Mouse (Mus musculus) MEL (cell line): ENCODE results near the gene Coa6. TPM values are rescaled to one million over a fixed set of nuclear protein-coding genes. Genes with fewer than 3 reads are reported as not detected.

Source experiments
- DNase-seq: peaks from one replicate; pipeline ENCODE4 v3.0.0; 2011; ENCODE audit warnings: low read depth, low spot score
- H3K27ac ChIP-seq: 2 replicates; pipeline ENCODE4 v1.5.1; 2012; ENCODE audit warnings: low read depth, mild to moderate bottlenecking, control low read depth, low read length, moderate library complexity; ENCODE audit not compliant: control insufficient read depth
- H3K27me3 ChIP-seq, 2 experiments: fragments of 150-350 bp in 1 of 2; sonication (generic) in 1 of 2; 2 replicates each; pipeline ENCODE4 v1.6.1; 2012; ENCODE audit warnings: low read length in 2 of 2, mild to moderate bottlenecking in 2 of 2, improper control_type of control experiment in 1 of 2, moderate library complexity in 1 of 2; ENCODE audit not compliant: insufficient read depth in 2 of 2, control insufficient read depth in 1 of 2
- H3K36me3 ChIP-seq, 2 experiments: 2 replicates each; pipeline ENCODE4 v1.6.1; 2012 to 2014; ENCODE audit warnings: low read length in 2 of 2, improper control_type of control experiment in 1 of 2, inconsistent platforms in 1 of 2, mild to moderate bottlenecking in 1 of 2; ENCODE audit not compliant: insufficient read depth in 2 of 2, control insufficient read depth in 1 of 2
- H3K4me1 ChIP-seq, 2 experiments: fragments of 150-350 bp in 1 of 2; sonication (generic) in 1 of 2; 2 replicates each; pipeline ENCODE4 v1.6.1; 2012; ENCODE audit warnings: low read length in 2 of 2, improper control_type of control experiment in 1 of 2, mild to moderate bottlenecking in 1 of 2; ENCODE audit not compliant: insufficient read depth in 2 of 2, control insufficient read depth in 1 of 2
- H3K4me3 ChIP-seq, 2 experiments: fragments of 150-350 bp in 1 of 2; sonication (generic) in 1 of 2; 2 replicates each; pipeline ENCODE4 v1.5.1; 2012; ENCODE audit warnings: low read depth in 2 of 2, low read length in 2 of 2, mild to moderate bottlenecking in 2 of 2, moderate library complexity in 2 of 2, control low read depth in 1 of 2, improper control_type of control experiment in 1 of 2; ENCODE audit not compliant: control insufficient read depth in 1 of 2, insufficient read depth in 1 of 2
- H3K79me2 ChIP-seq: 2 replicates; pipeline ENCODE4 v1.6.1; 2012; ENCODE audit warnings: mild to moderate bottlenecking, low read length, moderate library complexity; ENCODE audit not compliant: control insufficient read depth, poor library complexity, insufficient read depth
- H3K9ac ChIP-seq: 2 replicates; pipeline ENCODE4 v1.6.1; 2012; ENCODE audit warnings: low read depth, mild to moderate bottlenecking, control low read depth, low read length, moderate library complexity; ENCODE audit not compliant: control insufficient read depth, poor library complexity, severe bottlenecking
- H3K9me3 ChIP-seq: fragments of 150-350 bp; sonication (generic); replicated peaks from 2 replicates; pipeline ENCODE4 v1.6.1; 2012; ENCODE audit warnings: mild to moderate bottlenecking, low read length, improper control_type of control experiment, moderate library complexity; ENCODE audit not compliant: insufficient read depth
- BHLHE40 ChIP-seq: IDR thresholded peaks from 2 replicates; pipeline ENCODE4 v1.6.1; 2012; ENCODE audit warnings: low read depth, mild to moderate bottlenecking, inconsistent platforms, low read length, improper control_type of control experiment, borderline replicate concordance
- CHD1 ChIP-seq: IDR thresholded peaks from 2 replicates; pipeline ENCODE4 v1.6.1; 2012; ENCODE audit warnings: low read depth, mild to moderate bottlenecking, inconsistent platforms, low read length, improper control_type of control experiment
- CHD2 ChIP-seq: IDR thresholded peaks from 2 replicates; pipeline ENCODE4 v1.6.1; 2011; ENCODE audit warnings: low read length, improper control_type of control experiment
- CTCF ChIP-seq, 3 experiments: IDR thresholded peaks in 2 of 3; conservative IDR thresholded peaks in 1 of 3; 2 replicates each; pipeline ENCODE4 v1.5.1; 2011 to 2012; ENCODE audit warnings: low read length in 3 of 3, low read depth in 2 of 3, mild to moderate bottlenecking in 2 of 3, improper control_type of control experiment in 1 of 3, inconsistent platforms in 1 of 3, mixed read lengths in 1 of 3, moderate library complexity in 1 of 3; ENCODE audit not compliant: control insufficient read depth in 1 of 3, insufficient read depth in 1 of 3, poor library complexity in 1 of 3, severe bottlenecking in 1 of 3
- ELF1 ChIP-seq: IDR thresholded peaks from 2 replicates; pipeline ENCODE4 v1.6.1; 2014; ENCODE audit warnings: low read depth, mild to moderate bottlenecking, inconsistent platforms, low read length, improper control_type of control experiment, moderate library complexity
- EP300 ChIP-seq, 2 experiments: IDR thresholded peaks; 2 replicates each; pipeline ENCODE4 v1.6.1; 2011; ENCODE audit warnings: improper control_type of control experiment in 2 of 2, low read length in 2 of 2, low read depth in 1 of 2, mild to moderate bottlenecking in 1 of 2
- ETS1 ChIP-seq: IDR thresholded peaks from 2 replicates; pipeline ENCODE4 v1.6.1; 2012; ENCODE audit warnings: low read depth, mild to moderate bottlenecking, inconsistent platforms, low read length, improper control_type of control experiment, moderate library complexity
- GABPA ChIP-seq: IDR thresholded peaks from 2 replicates; pipeline ENCODE4 v1.6.1; 2012; ENCODE audit warnings: low read depth, mild to moderate bottlenecking, inconsistent platforms, low read length, improper control_type of control experiment, moderate library complexity
- GATA1 ChIP-seq: IDR thresholded peaks from 2 replicates; pipeline ENCODE4 v1.6.1; 2011; ENCODE audit warnings: low read depth, low read length, improper control_type of control experiment
- KAT2A ChIP-seq: conservative IDR thresholded peaks from 2 replicates; pipeline ENCODE4 v1.6.1; 2012; ENCODE audit warnings: low read depth, low read length, improper control_type of control experiment, inconsistent platforms
- MAX ChIP-seq: IDR thresholded peaks from 2 replicates; pipeline ENCODE4 v1.6.1; 2011; ENCODE audit warnings: low read length, improper control_type of control experiment
- MEF2A ChIP-seq: IDR thresholded peaks from 2 replicates; pipeline ENCODE4 v1.6.1; 2014; ENCODE audit warnings: low read depth, mild to moderate bottlenecking, inconsistent platforms, low read length, improper control_type of control experiment; ENCODE audit not compliant: poor library complexity, insufficient replicate concordance, severe bottlenecking; ENCODE audit errors: extremely low read depth
- MYB ChIP-seq: IDR thresholded peaks from 2 replicates; pipeline ENCODE4 v1.6.1; 2011; ENCODE audit warnings: mild to moderate bottlenecking, low read depth, low read length, improper control_type of control experiment
- MYC ChIP-seq: IDR thresholded peaks from 2 replicates; pipeline ENCODE4 v1.6.1; 2011; ENCODE audit warnings: low read depth, mild to moderate bottlenecking, low read length, improper control_type of control experiment, moderate library complexity
- NELFE ChIP-seq: IDR thresholded peaks from 2 replicates; pipeline ENCODE4 v1.6.1; 2011; ENCODE audit warnings: low read depth, low read length, improper control_type of control experiment
- NRF1 ChIP-seq: IDR thresholded peaks from 2 replicates; pipeline ENCODE4 v1.6.1; 2014; ENCODE audit warnings: low read depth, mild to moderate bottlenecking, inconsistent platforms, low read length, improper control_type of control experiment, moderate library complexity; ENCODE audit not compliant: poor library complexity, insufficient read depth, severe bottlenecking
- POLR2A ChIP-seq, 2 experiments: IDR thresholded peaks; 2 replicates each; pipeline ENCODE4 v1.6.1; 2011 to 2012; ENCODE audit warnings: low read length in 2 of 2, mild to moderate bottlenecking in 2 of 2, control low read depth in 1 of 2, improper control_type of control experiment in 1 of 2, low read depth in 1 of 2, moderate library complexity in 1 of 2; ENCODE audit not compliant: control insufficient read depth in 1 of 2, insufficient read depth in 1 of 2, poor library complexity in 1 of 2
- POLR2AphosphoS2 ChIP-seq: IDR thresholded peaks from 2 replicates; pipeline ENCODE4 v1.6.1; 2011; ENCODE audit warnings: low read length, improper control_type of control experiment
- POLR2AphosphoS5 ChIP-seq: IDR thresholded peaks from 2 replicates; pipeline ENCODE4 v1.6.1; 2012; ENCODE audit warnings: low read depth, borderline replicate concordance, mild to moderate bottlenecking, inconsistent platforms, low read length, moderate library complexity, mixed read lengths
- RAD21 ChIP-seq: IDR thresholded peaks from 2 replicates; pipeline ENCODE4 v1.6.1; 2011; ENCODE audit warnings: mild to moderate bottlenecking, low read depth, low read length, improper control_type of control experiment
- SMC3 ChIP-seq: IDR thresholded peaks from 2 replicates; pipeline ENCODE4 v1.6.1; 2011; ENCODE audit warnings: low read depth, low read length, improper control_type of control experiment
- TBP ChIP-seq: IDR thresholded peaks from 2 replicates; pipeline ENCODE4 v1.8.0; 2011; ENCODE audit warnings: low read depth, low read length, improper control_type of control experiment
- TCF12 ChIP-seq: IDR thresholded peaks from 2 replicates; pipeline ENCODE4 v1.6.1; 2014; ENCODE audit warnings: low read depth, mild to moderate bottlenecking, inconsistent platforms, low read length, improper control_type of control experiment, moderate library complexity
- USF2 ChIP-seq, 2 experiments: IDR thresholded peaks; 2 replicates each; pipeline ENCODE4 v1.6.1; 2011 to 2012; ENCODE audit warnings: improper control_type of control experiment in 2 of 2, low read length in 2 of 2, borderline replicate concordance in 1 of 2, inconsistent platforms in 1 of 2, low read depth in 1 of 2, mild to moderate bottlenecking in 1 of 2; ENCODE audit not compliant: insufficient read depth in 1 of 2
- ZKSCAN1 ChIP-seq: IDR thresholded peaks from 2 replicates; pipeline ENCODE4 v1.6.1; 2012; ENCODE audit warnings: low read depth, mild to moderate bottlenecking, inconsistent platforms, low read length, improper control_type of control experiment, moderate library complexity
- ZNF384 ChIP-seq: IDR thresholded peaks from 2 replicates; pipeline ENCODE4 v1.6.1; 2012; ENCODE audit warnings: low read depth, mild to moderate bottlenecking, inconsistent platforms, low read length, improper control_type of control experiment
- polyA plus RNA-seq, 2 experiments: library from polyadenylated mRNA; stranded (reverse) in 1 of 2; unstranded in 1 of 2; fragments of >175 nt in 1 of 2; fragments of >200 nt in 1 of 2; gene quantifications; 2 replicates each; pipeline versions ENCODE4 v1.2.1 to v1.2.4; 2012; ENCODE audit warnings: low replicate concordance in 2 of 2, low read depth in 1 of 2; ENCODE audit not compliant: insufficient read length in 2 of 2, insufficient read depth in 1 of 2, missing spikeins in 1 of 2
- total RNA-seq: library from RNA; depleted of rRNA; stranded (reverse); fragments of 300-350 nt; gene quantifications from 2 replicates; pipeline ENCODE4 v1.2.3, GENCODE M21; 2012

The Coa6 gene
- total and polyA plus RNA-seq, 3 experiments = 31.1 to 42.6 TPM; not detected in 1

- Histone ChIP-seq H3K4me3 (no peak overlapping the region), H3K27ac (no peak overlapping the region), H3K79me2 (no peaks in the 10 kb centered on the region), H3K36me3 (no peaks in the 10 kb centered on the region), H3K9me3 (no peaks in the 10 kb centered on the region), H3K4me1 (no peaks in the 10 kb centered on the region), H3K9ac (no peak overlapping the region), H3K27me3 (no peaks in the 10 kb centered on the region)
- DNase-seq = no peak
- TF ChIP-seq CHD1 (no peak), POLR2AphosphoS5 (no peak), ZKSCAN1 (no peak), MAX (no peak), NRF1 (no peak), POLR2AphosphoS2 (no peak), MYB (no peak), MEF2A (no peak), KAT2A (no peak), CHD2 (no peak), ETS1 (no peak), MYC (no peak), NELFE (no peak), ZNF384 (no peak), RAD21 (no peak), BHLHE40 (no peak), EP300 (IDR thresholded peaks at IDR 0.05; ENCODE audit: low read depth in 1 of 2, low read length in 2 of 2) (no peak), CTCF (IDR thresholded peaks at IDR 0.05 in 2 of 3, conservative IDR thresholded peaks at IDR 0.05 in 1 of 3; ENCODE audit: control insufficient read depth in 1 of 3, insufficient read depth in 1 of 3, low read depth in 2 of 3, low read length in 3 of 3, poor library complexity in 1 of 3, severe bottlenecking in 1 of 3) (no peak), GATA1 (no peak), TBP (no peak)
These were observed 26.9 kb upstream of the Coa6 start for GRCm38 (mm10) chr8:126395386-126395785.

GRCm38 (mm10) chr8:126395917-126396316 lies 26.4 kb upstream of the Coa6 start:
- no peaks in the 10 kb centered on the region for H3K9me3 ChIP-seq
- no peaks in the 10 kb centered on the region for H3K79me2 ChIP-seq
- no peak for DNase-seq
- H3K36me3 ChIP-seq = no peaks in the 10 kb centered on the region
- no peak overlapping the region for H3K4me3 ChIP-seq
- no peak for TF ChIP-seq TCF12
- no peak for TF ChIP-seq RAD21
- no peak for TF ChIP-seq GABPA
- no peak for TF ChIP-seq USF2 (IDR thresholded peaks at IDR 0.05; ENCODE audit: borderline replicate concordance in 1 of 2, insufficient read depth in 1 of 2, low read depth in 1 of 2, low read length in 2 of 2)
- no peak for TF ChIP-seq ELF1
- TF ChIP-seq GATA1 = no peak
- TF ChIP-seq POLR2A (IDR thresholded peaks at IDR 0.05; ENCODE audit: control insufficient read depth in 1 of 2, insufficient read depth in 1 of 2, low read depth in 1 of 2, low read length in 2 of 2, poor library complexity in 1 of 2) = no peak
- TF ChIP-seq SMC3 = no peak
- no peak for TF ChIP-seq MAX
- TF ChIP-seq CHD2 = no peak
- no peak for TF ChIP-seq MYC
- TF ChIP-seq NELFE = no peak
- no peak for TF ChIP-seq CTCF (IDR thresholded peaks at IDR 0.05 in 2 of 3, conservative IDR thresholded peaks at IDR 0.05 in 1 of 3; ENCODE audit: control insufficient read depth in 1 of 3, insufficient read depth in 1 of 3, low read depth in 2 of 3, low read length in 3 of 3, poor library complexity in 1 of 3, severe bottlenecking in 1 of 3)
- H3K27ac ChIP-seq = no peak overlapping the region
- H3K9ac ChIP-seq = no peak overlapping the region
- H3K4me1 ChIP-seq = no peaks in the 10 kb centered on the region
- H3K27me3 ChIP-seq = no peaks in the 10 kb centered on the region
